Mouse (Mus musculus): ENCODE measurements at regions not wholly inside any gene's neighbourhood (a gene's known extent, or its start where the extent isn't known, plus 50 kb on each side); places are given as distances from the start of the nearest gene placed in this dataset.

DNA sequence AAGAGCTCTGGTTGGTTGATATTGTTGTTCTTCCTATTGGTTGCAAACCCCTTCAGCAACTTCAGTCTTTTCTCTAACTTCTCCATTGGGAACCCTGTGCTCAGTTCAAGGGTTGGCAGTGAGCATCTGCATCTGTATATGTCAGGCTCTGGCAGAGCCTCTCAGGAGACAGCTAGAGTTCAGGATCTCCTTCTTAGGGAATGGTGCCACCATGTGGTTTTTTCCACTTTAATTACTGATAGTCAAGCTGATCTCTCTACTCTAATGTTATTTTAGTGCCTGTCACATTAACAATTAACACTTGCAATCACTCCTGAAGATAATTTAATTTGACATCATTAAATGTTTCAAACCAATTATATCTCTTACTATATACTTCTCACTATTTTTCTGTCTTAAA lies 550.4 kb downstream of the Gm597 start:
- DNase-seq: no peak

DNA sequence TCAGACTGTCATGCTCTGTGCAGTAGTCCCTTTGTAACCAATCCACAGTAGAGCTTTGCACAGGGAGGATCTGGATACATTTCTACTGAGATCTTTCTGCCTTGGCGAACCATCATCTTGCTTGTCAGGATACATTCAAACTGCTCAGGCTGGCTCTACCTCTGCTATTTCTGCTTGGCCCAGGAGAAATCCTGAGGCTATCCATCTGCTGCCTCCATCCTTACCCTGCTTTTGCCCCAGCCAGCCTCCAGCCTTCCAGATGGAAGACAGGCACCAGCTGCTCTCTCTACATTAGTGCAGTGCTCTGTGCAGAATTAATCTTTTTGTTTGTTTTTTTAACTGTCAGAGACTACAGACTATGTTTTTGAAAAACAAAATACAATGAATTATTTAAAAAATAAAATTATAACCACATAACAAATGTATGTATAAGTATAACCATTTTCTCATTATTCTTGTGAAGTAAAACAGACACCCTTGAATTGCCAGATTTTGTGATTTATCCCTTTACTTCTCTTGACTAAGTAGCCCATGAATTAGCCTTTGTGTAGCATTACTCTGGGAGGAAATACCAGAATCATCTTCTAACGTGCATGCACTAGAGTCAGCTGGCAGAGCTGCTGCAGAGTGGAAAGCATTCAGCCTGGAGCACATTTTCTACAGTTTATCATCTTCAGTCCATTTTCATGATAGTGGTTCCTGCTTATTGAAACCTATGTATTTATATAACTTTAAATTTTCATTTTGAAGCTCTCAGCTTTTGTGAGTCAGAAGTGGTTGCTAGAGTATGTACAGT lies 565.6 kb downstream of the Gm597 start:
- DNase-seq: peak; percentile 82 to 87

All from cerebellum, postnatal 25 days (tissue).